Mouse (Mus musculus) kidney, postnatal 0 days (tissue): ENCODE results near the gene Wdr93. TPM values are rescaled to one million over a fixed set of nuclear protein-coding genes. Genes with fewer than 3 reads are reported as not detected.
A peak's percentile ranks its signal among the peaks of the same experiment; 100 is the strongest.
"Not testable (repeated sequence)": the region's sequence is repeated elsewhere in the genome, so short reads cannot be mapped to it uniquely, and the experiment has no call there.

Experiments used
- ATAC-seq: fragments of 200-750 bp; cut with Nextera tagmentation; replicated peaks from 2 replicates; pipeline ENCODE4 v1.8.0; 2017; ENCODE audit warnings: low read depth, moderate number of reproducible peaks, moderate TSS enrichment, moderate library complexity; ENCODE audit not compliant: low FRiP score
- DNase-seq: peaks from one replicate; pipeline ENCODE4 v3.0.0-alpha.2; 2016; ENCODE audit warnings: low spot score
- H3K27ac ChIP-seq: fragments of 300-500 bp; sonication (generic); 2 replicates; pipeline ENCODE4 v1.5.1; 2014; ENCODE audit warnings: mild to moderate bottlenecking
- H3K27me3 ChIP-seq: fragments of 300-500 bp; sonication (generic); 2 replicates; pipeline ENCODE4 v1.6.1; 2014; ENCODE audit warnings: low read length, mixed read lengths; ENCODE audit not compliant: insufficient read depth
- H3K36me3 ChIP-seq: fragments of 300-500 bp; sonication (generic); 2 replicates; pipeline ENCODE4 v1.6.1; 2014; ENCODE audit warnings: low read length, mixed read lengths; ENCODE audit not compliant: insufficient read depth
- H3K4me1 ChIP-seq: fragments of 300-500 bp; sonication (generic); replicated peaks from 2 replicates; pipeline ENCODE4 v1.6.1; 2014; ENCODE audit warnings: antibody characterized with exemption, low read length, mixed read lengths; ENCODE audit not compliant: insufficient read depth
- H3K4me2 ChIP-seq: fragments of 300-500 bp; sonication (generic); 2 replicates; pipeline ENCODE4 v1.6.1; 2014; ENCODE audit warnings: mild to moderate bottlenecking, low read length, moderate library complexity, mixed read lengths
- H3K4me3 ChIP-seq: fragments of 300-500 bp; sonication (generic); replicated peaks from 2 replicates; pipeline ENCODE4 v1.5.1; 2014; ENCODE audit warnings: low read depth, low read length
- H3K9ac ChIP-seq: fragments of 300-500 bp; sonication (generic); 2 replicates; pipeline ENCODE4 v1.6.1; 2014; ENCODE audit warnings: low read depth, low read length
- H3K9me3 ChIP-seq: fragments of 300-500 bp; sonication (generic); replicated peaks from 2 replicates; pipeline ENCODE4 v1.6.1; 2016; ENCODE audit warnings: low read length, inconsistent platforms, mixed read lengths
- CTCF ChIP-seq: IDR thresholded peaks from 2 replicates; pipeline ENCODE4 v1.5.1; 2016; ENCODE audit warnings: antibody characterized with exemption, low read depth, mild to moderate bottlenecking, moderate library complexity
- WGBS: fragments of 180-500 bp; shearing (Covaris S2); extraction: QIAGEN DNeasy Blood & Tissue Kit; methylation state at CpG from one replicate; pipeline ENCODE4 v1.1.7; 2014; 5-methylcytosine and 5-hydroxymethylcytosine counted together
- polyA plus RNA-seq: library from polyadenylated mRNA; unstranded; fragments of >200 nt; fragmentation: Nextera tagmentation; extraction: Ambion mirVana; gene quantifications from 2 replicates; pipeline ENCODE4 v1.2.1, GENCODE M21; 2015

Wdr93 gene
- polyA plus RNA-seq, 1 experiment from 2014 or later: 0.26 TPM

GRCm38 (mm10) chr7:79780647-79781626 lies 38.0 kb downstream of the Wdr93 start:
- H3K9me3 ChIP-seq: no peaks in the 10 kb centered on the region
- ATAC-seq: peak; percentile 70
- peak; percentile 98 for TF ChIP-seq CTCF
- no peaks in the 10 kb centered on the region for H3K36me3 ChIP-seq
- H3K4me1 ChIP-seq: 0 out of 2 replicates have a peak, but pooled peaks cover 5% of the 10 kb centered on the region
- H3K4me3 ChIP-seq: peak overlapping the region; percentile 10; the same call in 1 of the 2 replicates
- H3K4me2 ChIP-seq: peak overlapping the region; percentile 57
- 0 out of 2 replicates have a peak overlapping the region, but pooled peaks have one; percentile 35 for H3K9ac ChIP-seq
- H3K27me3 ChIP-seq: no peaks in the 10 kb centered on the region
- H3K27ac ChIP-seq: peak overlapping the region; percentile 20; the same call in 1 of the 2 replicates
- DNase-seq: peak; percentile 92
- WGBS: 28% methylated on average over 16 of the region's 16 CpGs

GRCm38 (mm10) chr7:79781826-79782515 lies 39.0 kb downstream of the Wdr93 start:
- Histone ChIP-seq H3K4me2 (no peak overlapping the region), H3K9ac (no peak overlapping the region), H3K27ac (no peak overlapping the region), H3K36me3 (no peaks in the 10 kb centered on the region), H3K4me1 (0 out of 2 replicates have a peak, but pooled peaks cover 5% of the 10 kb centered on the region), H3K9me3 (no peaks in the 10 kb centered on the region), H3K27me3 (no peaks in the 10 kb centered on the region), H3K4me3 (no peak overlapping the region)
- no peak for ATAC-seq
- no peak for DNase-seq
- TF ChIP-seq CTCF: no peak
- 79% methylated on average over 11 of the region's 11 CpGs for WGBS

GRCm38 (mm10) chr7:79782516-79782855 lies 39.5 kb downstream of the Wdr93 start:
- H3K27me3 ChIP-seq: no peaks in the 10 kb centered on the region
- WGBS: 73% methylated on average over 2 of the region's 2 CpGs
- H3K36me3 ChIP-seq: no peaks in the 10 kb centered on the region
- H3K4me3 ChIP-seq: no peak overlapping the region
- TF ChIP-seq CTCF: no peak
- 0 out of 2 replicates have a peak, but pooled peaks cover 5% of the 10 kb centered on the region for H3K4me1 ChIP-seq
- no peaks in the 10 kb centered on the region for H3K9me3 ChIP-seq
- DNase-seq (no peak), ATAC-seq (no peak)
- no peak overlapping the region for H3K9ac ChIP-seq
- no peak overlapping the region for H3K27ac ChIP-seq
- H3K4me2 ChIP-seq: no peak overlapping the region

- Histone ChIP-seq H3K4me1 (no peaks in the 10 kb centered on the region), H3K9ac (no peak overlapping the region), H3K27ac (no peak overlapping the region), H3K4me3 (no peak overlapping the region), H3K9me3 (no peaks in the 10 kb centered on the region), H3K27me3 (0 out of 2 replicates have a peak, but pooled peaks cover 5% of the 10 kb centered on the region), H3K4me2 (no peak overlapping the region), H3K36me3 (no peaks in the 10 kb centered on the region)
- TF ChIP-seq CTCF: peak; percentile 75
- DNase-seq (peak; percentile 85), ATAC-seq (peak; percentile 62)
- 16% methylated on average over 6 of the region's 6 CpGs for WGBS
Measured at GRCm38 (mm10) chr7:79786295-79786694, 43.3 kb downstream of the Wdr93 start.

GRCm38 (mm10) chr7:79789812-79790211 lies 46.8 kb downstream of the Wdr93 start:
- H3K36me3 ChIP-seq, ATAC-seq, H3K4me3 ChIP-seq, H3K9me3 ChIP-seq, H3K4me2 ChIP-seq, H3K27ac ChIP-seq, DNase-seq, H3K9ac ChIP-seq: not testable (repeated sequence)
- WGBS: 45% methylated on average over 2 of the region's 2 CpGs
- H3K27me3 ChIP-seq: peaks cover 25% of the 10 kb centered on the region
- peaks cover 12% of the 10 kb centered on the region for H3K4me1 ChIP-seq

GRCm38 (mm10) chr7:79792635-79793421 lies 49.9 kb downstream of the Wdr93 start:
- peaks cover 12% of the 10 kb centered on the region for H3K4me1 ChIP-seq
- peak; percentile 63 for TF ChIP-seq CTCF
- no peak overlapping the region for H3K27ac ChIP-seq
- DNase-seq (peak; percentile 32), ATAC-seq (peak; percentile 65)
- no peaks in the 10 kb centered on the region for H3K36me3 ChIP-seq
- peak overlapping the region; percentile 51 for H3K9ac ChIP-seq
- H3K4me2 ChIP-seq: peak overlapping the region; percentile 65
- no peaks in the 10 kb centered on the region for H3K9me3 ChIP-seq
- peak overlapping the region; percentile 37 for H3K4me3 ChIP-seq
- under 1% methylated on average over 80 of the region's 80 CpGs for WGBS
- peaks cover 25% of the 10 kb centered on the region for H3K27me3 ChIP-seq
